8 mouse cellular contexts compared by ENCODE assay signal in genomic region chr8:87974759-87975465, GRCm38 (mm10). TPM values are rescaled to one million over a fixed set of nuclear protein-coding genes. Genes with fewer than 3 reads are reported as not detected.
DNase-seq lines count a peak whose midpoint lies in the region; ATAC-seq lines count a peak whose summit lies in the region.

No protein-coding gene starts in this region.

- intact Hi-C loops in heart, postnatal 10 days (cut with DNase I) = no loop called here

- H3K4me3 ChIP-seq in forebrain, embryonic 12.5 days (replicated peaks) = peak overlapping the region; percentile 26
- H3K4me3 ChIP-seq in midbrain, embryonic 11.5 days (ENCODE audit: low read depth, low read length) = peak overlapping the region; percentile 20; the same call in 1 of the 2 replicates

- peaks cover 20% of the 10 kb centered on the region for H3K4me1 ChIP-seq in forebrain, embryonic 12.5 days
- H3K4me1 ChIP-seq in midbrain, embryonic 11.5 days (ENCODE audit: control insufficient read depth, insufficient read depth, low read length) = peaks cover 18% of the 10 kb centered on the region

- H3K27ac ChIP-seq in forebrain, embryonic 12.5 days = peak overlapping the region; percentile 36; the same call in 1 of the 2 replicates
- no peak overlapping the region for H3K27ac ChIP-seq in midbrain, embryonic 11.5 days (ENCODE audit: low read depth, low read length)

- peak overlapping the region; percentile 57 for H3K4me2 ChIP-seq in forebrain, embryonic 12.5 days
- H3K4me2 ChIP-seq in midbrain, embryonic 11.5 days = peak overlapping the region; percentile 48

- no peaks in the 10 kb centered on the region for H3K9me3 ChIP-seq in forebrain, embryonic 12.5 days
- H3K9me3 ChIP-seq in midbrain, embryonic 11.5 days (ENCODE audit: control insufficient read depth, low read length) = no peaks in the 10 kb centered on the region

- WGBS in forebrain, embryonic 12.5 days = 3% methylated on average over 24 of the region's 24 CpGs
- WGBS in midbrain, embryonic 11.5 days = 1% methylated on average over 24 of the region's 24 CpGs

- H3K27me3 ChIP-seq in forebrain, embryonic 12.5 days = peaks cover 27% of the 10 kb centered on the region
- peaks cover 5% of the 10 kb centered on the region; the same call in 1 of the 2 replicates for H3K27me3 ChIP-seq in midbrain, embryonic 11.5 days (ENCODE audit: control insufficient read depth, insufficient read depth, low read length)

- no peaks in the 10 kb centered on the region for H3K36me3 ChIP-seq in forebrain, embryonic 12.5 days (replicated peaks)
- H3K36me3 ChIP-seq in midbrain, embryonic 11.5 days (ENCODE audit: control insufficient read depth, insufficient read depth, low read length) = no peaks in the 10 kb centered on the region

- peak; percentile 18 for DNase-seq in cerebellum, adult 9-10 months
- DNase-seq in cerebellum, adult 11 months = no peak
- DNase-seq in heart, postnatal 10 days = peak; percentile 50 to 70
- peak; percentile 69 for DNase-seq in kidney, postnatal 14 days
- DNase-seq in midbrain, embryonic 11.5 days (ENCODE audit: low spot score, missing footprints) = peak; percentile 92
- DNase-seq in thymus, postnatal 14 days = no peak

- H3K9ac ChIP-seq in forebrain, embryonic 12.5 days = peak overlapping the region; percentile 44; the same call in 1 of the 2 replicates
- peak overlapping the region; percentile 48; the same call in 1 of the 2 replicates for H3K9ac ChIP-seq in midbrain, embryonic 11.5 days (ENCODE audit: low read length)

- ATAC-seq in forebrain, embryonic 12.5 days (ENCODE audit: low FRiP score) = no peak
- no peak; the same call in 1 of the 2 replicates for ATAC-seq in midbrain, embryonic 11.5 days (ENCODE audit: low FRiP score)
- no peak for ATAC-seq in activated CD4-positive, CD25-positive, alpha-beta regulatory T cell, adult 4 months

RNA-seq across cellular contexts. Expression of gene Zfp423, which starts 15.5 kb away (rescaled TPM):
- 35.0 and 36.6 TPM in 2 replicates for polyA plus RNA-seq in forebrain, embryonic 12.5 days (2016; fragmentation: Nextera tagmentation; extraction: Ambion mirVana)
- 10 to 100 TPM in 1 of 2 experiments, 1 to 10 TPM in 1; 9.1 to 14.5 TPM for total RNA-seq in heart, postnatal 10 days (2021)
- polyA plus RNA-seq in midbrain, embryonic 11.5 days (2014; fragmentation: Nextera tagmentation; extraction: Ambion mirVana) = 40.3 and 43.4 TPM in 2 replicates
- polyA plus RNA-seq in activated CD4-positive, CD25-positive, alpha-beta regulatory T cell, adult 4 months (2017; shearing (Covaris generic)) = not detected

Comparison
In these comparisons a context has a peak if more than half of its experiments do, and no peak if none do; other contexts are left out.
1. DNase-seq: peak in cerebellum, adult 9-10 months (single experiment), heart, postnatal 10 days (2 of 2), kidney, postnatal 14 days (single experiment) and midbrain, embryonic 11.5 days (single experiment); none in cerebellum, adult 11 months (single experiment) and thymus, postnatal 14 days (single experiment).
2. RNA of gene Zfp423, which starts 15.5 kb away (polyA plus RNA-seq): 40.3 to 43.4 TPM in midbrain, embryonic 11.5 days and 35.0 to 36.6 TPM in forebrain, embryonic 12.5 days; not detected in activated CD4-positive, CD25-positive, alpha-beta regulatory T cell, adult 4 months; every median in the first group is over 10 times any median in the second.